Mouse (Mus musculus): Measurements from ENCODE around the gene Gbx2.

GRCm38 (mm10) chr1:89967585-89967984 is 36.6 kb upstream of the Gbx2 start:
- TF ChIP-seq POLR2A (IDR thresholded peaks at IDR 0.05; ENCODE audit: borderline replicate concordance, extremely low read depth, insufficient read depth, insufficient read length, poor library complexity, severe bottlenecking) (no peak), CTCF (IDR thresholded peaks at IDR 0.05; ENCODE audit: borderline replicate concordance, extremely low read depth, insufficient read depth, insufficient read length) (no peak)
